Mouse (Mus musculus) heart, adult 2 months (tissue): ENCODE measurements around the gene Fgf11. TPM values are rescaled to one million over a fixed set of nuclear protein-coding genes. Genes with fewer than 3 reads are reported as not detected.

Experiments
- DNase-seq, 2 experiments: peaks; one replicate each; pipeline ENCODE4 v3.0.0; 2021
- H3K27ac ChIP-seq: fragments of 200-600 bp; 2 replicates; pipeline ENCODE4 v1.8.1; 2022
- H3K27me3 ChIP-seq: fragments of 200-500 bp; 2 replicates; pipeline ENCODE4 v1.6.1; 2012; ENCODE audit warnings: mild to moderate bottlenecking, low read length, inconsistent platforms, mixed read lengths; ENCODE audit not compliant: control insufficient read depth, insufficient read depth
- H3K36me3 ChIP-seq: fragments of 200-500 bp; 2 replicates; pipeline ENCODE4 v1.6.1; 2012; ENCODE audit warnings: low read length, inconsistent platforms; ENCODE audit not compliant: control insufficient read depth, insufficient read depth
- H3K4me1 ChIP-seq: fragments of 200-500 bp; 2 replicates; pipeline ENCODE4 v1.6.1; 2011; ENCODE audit warnings: low read length; ENCODE audit not compliant: control insufficient read depth, insufficient read depth
- H3K4me3 ChIP-seq: fragments of 200-600 bp; 2 replicates; pipeline ENCODE4 v1.8.1; 2022
- H3K79me2 ChIP-seq: fragments of 200-500 bp; replicated peaks from 2 replicates; pipeline ENCODE4 v1.6.1; 2012; ENCODE audit warnings: mild to moderate bottlenecking, inconsistent platforms, low read length, moderate library complexity, mixed read lengths; ENCODE audit not compliant: control insufficient read depth, insufficient read depth
- H3K9ac ChIP-seq: fragments of 200-500 bp; 2 replicates; pipeline ENCODE4 v1.6.1; 2012; ENCODE audit warnings: low read depth, mild to moderate bottlenecking, control low read depth, inconsistent platforms, low read length, mixed read lengths
- CTCF ChIP-seq: fragments of 200-600 bp; IDR thresholded peaks from 2 replicates; pipeline ENCODE4 v1.8.1; 2022; ENCODE audit warnings: antibody characterized with exemption, mild to moderate bottlenecking, moderate library complexity
- EP300 ChIP-seq: fragments of 200-500 bp; IDR thresholded peaks from 2 replicates; pipeline ENCODE4 v1.6.1; 2011; ENCODE audit warnings: low read depth, low read length, control low read depth; ENCODE audit not compliant: insufficient read depth
- POLR2A ChIP-seq: fragments of 200-500 bp; IDR thresholded peaks from 2 replicates; pipeline ENCODE4 v1.6.1; 2011; ENCODE audit warnings: mild to moderate bottlenecking, low read depth, low read length, control low read depth; ENCODE audit not compliant: insufficient read depth
- WGBS: fragments of 180-500 bp; shearing (Covaris S2); methylation state at CpG from one replicate; pipeline ENCODE4 v1.1.7; 2018; 5-methylcytosine and 5-hydroxymethylcytosine counted together
- intact Hi-C: fragments of 180-260 bp; cut with DNase I; formaldehyde crosslinking; loops from one replicate; pipeline ENCODE4 v1.15.1; 2025
- polyA plus RNA-seq: library from polyadenylated mRNA; depleted of rRNA; stranded (reverse); fragments of >200 nt; gene quantifications from 2 replicates; pipeline ENCODE4 v1.2.3, GENCODE M21; 2012
- total RNA-seq, 2 experiments: library from RNA; stranded (reverse); gene quantifications; 2 replicates each; pipeline ENCODE4 v1.2.3; 2021

Fgf11 gene
- total and polyA plus RNA-seq, 3 experiments: 1.9 to 3.3 (median 2.5) TPM

- Histone ChIP-seq H3K9ac (peak overlapping the region; percentile 48), H3K4me3 (peak overlapping the region; percentile 58), H3K79me2 (no peaks in the 10 kb centered on the region), H3K27ac (peak overlapping the region; percentile 94), H3K27me3 (no peaks in the 10 kb centered on the region; the same call in 1 of the 2 replicates), H3K36me3 (peaks cover 2% of the 10 kb centered on the region; the same call in 1 of the 2 replicates), H3K4me1 (peaks cover 2% of the 10 kb centered on the region)
- 5% methylated on average over 50 of the region's 52 CpGs for WGBS
- DNase-seq: peak; percentile 59 to 67
- intact Hi-C loops: loop anchor here (2.0 kb wide), 2 partner anchors 34 to 42 kb away; partner anchors contain the start of gene Tmem95
- TF ChIP-seq POLR2A: no peak
- TF ChIP-seq EP300: no peak
- no peak for TF ChIP-seq CTCF
Measured at GRCm38 (mm10) chr11:69836703-69837576, 35.3 kb upstream of the Fgf11 start.

- no peak overlapping the region for H3K4me3 ChIP-seq
- H3K9ac ChIP-seq: no peak overlapping the region
- H3K4me1 ChIP-seq: peaks cover 2% of the 10 kb centered on the region
- WGBS: 39% methylated on average over 4 of the region's 4 CpGs
- TF ChIP-seq POLR2A (no peak), EP300 (no peak), CTCF (no peak)
- H3K27ac ChIP-seq: no peak overlapping the region
- no peaks in the 10 kb centered on the region; the same call in 1 of the 2 replicates for H3K27me3 ChIP-seq
- no peaks in the 10 kb centered on the region for H3K79me2 ChIP-seq
- H3K36me3 ChIP-seq: peaks cover 2% of the 10 kb centered on the region; the same call in 1 of the 2 replicates
- intact Hi-C loops: loop anchor here (2.0 kb wide), 2 partner anchors 33 to 43 kb away; partner anchors contain the start of gene Tmem95
- DNase-seq: no peak
Measured at GRCm38 (mm10) chr11:69835966-69836335, 34.3 kb upstream of the Fgf11 start.

DNA sequence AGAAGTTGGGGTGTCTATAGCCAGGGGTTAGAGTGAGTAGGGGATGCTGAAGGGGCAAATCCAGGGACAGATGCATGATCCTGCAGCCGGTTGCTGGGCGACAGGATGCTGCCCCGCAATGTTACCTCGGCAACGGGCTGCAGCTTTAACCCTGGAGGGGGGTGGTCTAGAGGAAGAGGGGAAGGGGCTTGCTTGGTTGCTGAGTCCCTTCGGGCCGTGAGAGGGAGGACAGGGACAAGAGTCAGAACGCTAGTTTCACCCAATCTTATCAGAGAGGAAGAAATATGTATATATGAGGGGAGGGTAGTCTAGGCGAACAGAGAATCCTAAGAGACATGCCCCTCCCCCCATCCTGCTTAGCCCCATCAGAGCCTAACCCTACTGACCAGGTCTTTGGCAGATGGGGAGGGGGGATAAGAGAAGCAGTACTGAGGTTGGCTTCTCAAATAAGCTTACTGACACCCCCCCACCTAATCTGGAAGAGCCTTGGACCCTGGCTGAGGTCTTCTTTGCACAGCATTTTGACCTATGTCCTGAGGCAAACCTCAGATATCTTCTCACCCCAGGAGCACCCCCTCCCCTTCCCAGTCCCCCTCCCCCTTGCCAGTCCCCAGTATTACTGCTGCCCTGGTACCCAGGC, 33.8 kb upstream of the Fgf11 start:
- intact Hi-C loops: no loop called here
- WGBS: 57% methylated on average over 9 of the region's 9 CpGs

GRCm38 (mm10) chr11:69834001-69834549, 32.4 kb upstream of the Fgf11 start:
- no peak overlapping the region for H3K27ac ChIP-seq
- peak in 1 of 2 experiments; percentile 30 for DNase-seq
- no peaks in the 10 kb centered on the region; the same call in 1 of the 2 replicates for H3K27me3 ChIP-seq
- no peak overlapping the region; the same call in 1 of the 2 replicates for H3K4me3 ChIP-seq
- H3K4me1 ChIP-seq: peaks cover 2% of the 10 kb centered on the region
- H3K79me2 ChIP-seq: no peaks in the 10 kb centered on the region
- intact Hi-C loops: no loop called here
- peak overlapping the region; percentile 36 for H3K9ac ChIP-seq
- peaks cover 1% of the 10 kb centered on the region; the same call in 1 of the 2 replicates for H3K36me3 ChIP-seq
- TF ChIP-seq POLR2A (no peak), CTCF (no peak), EP300 (no peak)
- 36% methylated on average over 42 of the region's 48 CpGs for WGBS

More for the DNA sequence above, 33.8 kb upstream of the Fgf11 start:
- Histone ChIP-seq H3K27ac (no peak overlapping the region), H3K9ac (no peak overlapping the region), H3K79me2 (no peaks in the 10 kb centered on the region), H3K4me3 (no peak overlapping the region), H3K36me3 (peaks cover 2% of the 10 kb centered on the region; the same call in 1 of the 2 replicates), H3K27me3 (no peaks in the 10 kb centered on the region; the same call in 1 of the 2 replicates), H3K4me1 (peaks cover 2% of the 10 kb centered on the region)
- TF ChIP-seq EP300: no peak
- no peak for TF ChIP-seq CTCF
- no peak for TF ChIP-seq POLR2A
- DNase-seq: no peak

GRCm38 (mm10) chr11:69833554-69833953, 31.9 kb upstream of the Fgf11 start:
- Histone ChIP-seq H3K36me3 (no peaks in the 10 kb centered on the region), H3K27me3 (no peaks in the 10 kb centered on the region; the same call in 1 of the 2 replicates), H3K9ac (no peak overlapping the region; the same call in 1 of the 2 replicates), H3K4me1 (no peaks in the 10 kb centered on the region; the same call in 1 of the 2 replicates), H3K4me3 (no peak overlapping the region; the same call in 1 of the 2 replicates), H3K27ac (no peak overlapping the region), H3K79me2 (no peaks in the 10 kb centered on the region)
- intact Hi-C loops: no loop called here
- DNase-seq: no peak
- TF ChIP-seq CTCF (no peak), POLR2A (no peak), EP300 (no peak)
- 73% methylated on average over 8 of the region's 8 CpGs for WGBS
